Mouse (Mus musculus): ENCODE data around the gene Ddx46.
"Not testable (repeated sequence)": the region's sequence is repeated elsewhere in the genome, so short reads cannot be mapped to it uniquely, and the experiment has no call there.

The Ddx46 gene

DNA sequence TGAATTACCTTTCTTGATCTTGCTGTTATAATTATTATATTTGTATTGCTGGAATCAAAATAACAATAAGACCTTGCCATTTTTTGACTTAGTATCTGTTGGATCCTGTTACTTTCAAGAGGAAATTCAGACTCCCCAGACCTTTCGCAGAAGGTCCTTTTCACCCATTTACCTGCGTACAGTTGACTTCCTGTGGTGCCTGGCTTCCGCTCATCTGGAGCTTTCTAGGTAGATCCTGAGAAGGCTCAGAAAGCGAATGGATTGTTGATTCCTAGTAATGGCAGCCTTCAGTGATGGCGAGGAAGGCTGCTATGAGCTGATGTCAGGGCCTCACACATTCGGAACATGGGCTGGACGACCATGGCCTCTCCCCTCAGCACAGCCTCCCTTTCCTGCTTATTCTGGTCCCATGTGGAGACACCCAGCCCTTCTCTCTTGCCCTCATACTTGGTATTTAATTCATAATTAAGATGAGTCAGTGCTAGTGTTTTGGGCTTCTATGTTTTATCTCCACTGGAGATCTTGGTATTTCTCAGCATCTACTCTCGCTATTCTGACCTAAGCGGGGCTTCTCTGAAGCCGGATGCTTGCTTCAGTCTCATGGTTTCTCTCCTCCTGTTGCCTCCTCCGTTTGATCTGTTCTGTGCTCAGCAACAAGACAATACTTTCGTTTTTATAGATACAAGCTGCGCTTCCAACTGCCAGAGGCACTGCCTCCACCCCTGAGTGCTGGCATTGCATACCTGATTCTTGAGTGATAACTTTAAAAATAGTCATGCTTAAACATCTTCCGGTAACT, 1.6 kb downstream of the Ddx46 start:
- no peak for DNase-seq (ENCODE audit: low spot score)

GRCm38 (mm10) chr13:55640480-55640879, 5.7 kb downstream of the Ddx46 start:
- peak; percentile 59 for DNase-seq (ENCODE audit: low spot score)

DNA sequence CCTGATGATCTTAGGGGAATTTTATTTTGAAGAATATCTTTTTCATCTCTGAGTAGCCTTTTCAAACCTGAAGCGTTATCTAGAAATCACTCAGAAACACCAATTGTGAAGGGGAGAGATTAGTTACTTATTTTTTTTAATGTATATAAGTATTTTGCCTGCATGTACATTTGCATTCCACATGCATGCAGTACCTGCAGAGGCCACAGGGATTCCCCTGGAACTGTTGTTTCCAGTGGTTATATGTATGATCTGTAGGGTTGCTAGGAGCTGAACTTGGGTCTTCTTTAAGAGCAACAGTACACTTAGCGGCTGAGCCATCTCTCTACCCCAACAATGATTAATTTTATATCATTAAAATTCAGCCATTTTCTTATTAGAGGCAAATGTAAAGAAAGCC, 9.7 kb downstream of the Ddx46 start:
- DNase-seq (ENCODE audit: low spot score) = no peak

- DNase-seq (ENCODE audit: low spot score) = no peak
Observed at GRCm38 (mm10) chr13:55650098-55650497, 15.3 kb downstream of the Ddx46 start.

- no peak for DNase-seq (ENCODE audit: low spot score)
Observed at GRCm38 (mm10) chr13:55650980-55651379, 16.2 kb downstream of the Ddx46 start.

GRCm38 (mm10) chr13:55668550-55668949, 33.7 kb downstream of the Ddx46 start:
- no peak for DNase-seq (ENCODE audit: low spot score)

DNA sequence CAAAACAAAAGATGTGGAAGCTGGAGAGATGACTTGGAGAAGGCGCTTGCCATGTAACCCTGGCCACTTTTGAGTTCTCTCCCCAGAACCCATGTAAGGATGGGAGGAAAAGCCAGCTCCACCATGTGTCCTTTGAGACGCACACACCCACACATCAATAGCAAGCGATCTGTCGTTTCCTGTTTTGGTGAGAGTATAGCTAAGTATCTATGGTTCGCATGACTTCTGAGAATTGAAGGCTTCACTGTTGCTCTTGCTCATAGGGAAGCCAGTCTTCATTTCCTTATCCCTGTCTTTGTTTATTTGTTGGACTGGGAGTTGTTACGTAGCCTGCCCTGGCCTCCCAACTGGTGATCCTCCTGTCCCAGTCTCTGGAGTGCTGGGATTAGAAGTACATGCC, 37.9 kb downstream of the Ddx46 start:
- no peak for DNase-seq (ENCODE audit: low spot score)

DNA sequence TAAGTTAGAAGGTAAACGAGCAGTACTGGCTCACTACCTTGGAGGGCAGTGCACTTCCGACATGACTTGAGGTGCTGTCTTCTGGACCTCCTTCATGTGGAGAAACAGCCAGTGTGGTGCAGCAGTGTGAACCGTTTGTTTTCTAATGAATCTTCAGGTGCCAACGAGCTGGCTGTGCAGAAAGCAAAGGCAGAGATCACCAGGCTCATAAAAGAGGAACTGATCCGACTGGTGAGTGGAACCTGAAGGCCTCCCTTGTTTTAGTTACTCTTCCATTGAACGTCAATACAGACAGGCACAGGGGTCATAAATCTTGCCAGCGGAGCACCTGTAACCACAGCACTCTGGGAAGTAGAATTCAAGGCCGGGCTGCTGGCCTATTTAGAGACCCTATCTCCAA, 42.5 kb downstream of the Ddx46 start:
- DNase-seq (ENCODE audit: low spot score) = no peak

- no peak for DNase-seq (ENCODE audit: low spot score)
Observed at GRCm38 (mm10) chr13:55682201-55682600, 47.4 kb downstream of the Ddx46 start.

- DNase-seq (ENCODE audit: low spot score) = no peak
Observed at GRCm38 (mm10) chr13:55683581-55683980, 48.8 kb downstream of the Ddx46 start.

- no peak for DNase-seq (ENCODE audit: low spot score)
Observed at GRCm38 (mm10) chr13:55686107-55686633, 51.3 kb downstream of the Ddx46 start.

DNA sequence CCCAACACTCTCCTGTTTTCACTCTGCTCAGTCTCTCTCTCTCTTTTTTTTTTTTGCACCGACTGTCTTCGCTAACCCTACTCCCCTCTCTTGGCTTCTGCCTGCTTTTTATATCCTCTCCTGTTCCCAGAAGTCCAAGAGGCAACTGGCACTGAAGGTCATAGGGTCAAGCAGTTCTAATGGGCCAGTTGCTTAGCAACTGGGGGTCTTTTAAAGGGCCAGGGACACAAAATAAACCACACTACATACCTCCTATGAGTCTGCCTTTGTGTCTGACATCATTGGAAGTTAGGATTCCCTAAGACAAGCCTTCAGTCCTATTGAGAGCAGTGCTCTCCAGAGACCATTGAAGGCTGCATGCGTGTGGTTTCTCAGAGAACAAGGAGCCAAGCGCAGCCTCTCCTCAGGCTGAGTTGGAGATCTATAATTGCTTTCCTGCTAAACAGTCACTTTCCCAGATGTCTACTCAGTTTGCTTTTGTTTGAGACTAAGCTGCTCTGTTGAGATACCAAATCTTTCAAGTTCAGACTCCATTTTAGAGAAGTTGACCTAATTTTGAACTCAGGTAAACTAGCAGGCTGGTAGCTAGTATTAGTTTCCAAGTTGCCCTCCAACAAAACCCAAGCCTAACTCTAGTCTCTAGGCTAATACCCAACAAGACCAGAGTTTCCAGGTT, 53.2 kb downstream of the Ddx46 start:
- no peak for DNase-seq (ENCODE audit: low spot score)

DNA sequence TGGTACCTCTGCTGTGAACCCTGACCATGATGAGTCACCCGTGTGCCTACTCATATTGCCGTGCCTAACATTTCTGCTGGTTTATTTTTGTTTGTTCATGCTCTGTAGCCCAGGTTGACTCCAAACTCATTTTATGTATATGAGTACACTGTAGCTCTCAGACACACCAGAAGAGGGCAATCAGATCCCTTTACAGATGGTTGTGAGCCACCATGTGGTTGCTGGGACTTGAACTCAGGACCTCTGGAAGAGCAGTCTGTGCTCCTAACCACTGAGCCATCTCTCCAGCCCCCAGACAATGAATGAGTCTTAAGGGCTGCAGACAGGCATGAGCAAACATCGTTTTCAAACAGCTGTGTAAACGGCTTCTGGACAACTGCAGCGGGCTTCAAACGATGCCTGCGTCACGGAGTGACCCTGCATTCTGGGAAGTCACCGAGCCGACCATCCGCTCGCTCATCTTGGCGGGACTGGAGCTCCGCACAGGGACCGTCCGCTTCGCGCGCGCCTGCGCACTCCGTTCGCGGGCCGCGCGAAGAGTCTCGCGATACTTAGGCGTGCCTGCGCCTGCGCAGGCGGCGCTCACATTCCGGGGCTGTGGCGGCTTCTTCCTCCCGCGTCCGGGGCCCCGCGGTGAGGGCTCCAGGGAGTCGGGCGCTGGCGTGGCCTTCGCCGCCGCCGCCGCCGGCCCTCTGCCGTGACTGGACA, 57.9 kb downstream of the Ddx46 start, which contains the start of gene B230219D22Rik:
TSS of gene B230219D22Rik (plus strand) at position 590 of the 708 bp plus-strand sequence.
- DNase-seq (ENCODE audit: low spot score) = peak; percentile 77

GRCm38 (mm10) chr13:55693243-55693721, 58.5 kb downstream of the Ddx46 start:
- no peak for DNase-seq (ENCODE audit: low spot score)

- no peak for DNase-seq (ENCODE audit: low spot score)
Observed at GRCm38 (mm10) chr13:55694110-55694509, 59.3 kb downstream of the Ddx46 start.

DNA sequence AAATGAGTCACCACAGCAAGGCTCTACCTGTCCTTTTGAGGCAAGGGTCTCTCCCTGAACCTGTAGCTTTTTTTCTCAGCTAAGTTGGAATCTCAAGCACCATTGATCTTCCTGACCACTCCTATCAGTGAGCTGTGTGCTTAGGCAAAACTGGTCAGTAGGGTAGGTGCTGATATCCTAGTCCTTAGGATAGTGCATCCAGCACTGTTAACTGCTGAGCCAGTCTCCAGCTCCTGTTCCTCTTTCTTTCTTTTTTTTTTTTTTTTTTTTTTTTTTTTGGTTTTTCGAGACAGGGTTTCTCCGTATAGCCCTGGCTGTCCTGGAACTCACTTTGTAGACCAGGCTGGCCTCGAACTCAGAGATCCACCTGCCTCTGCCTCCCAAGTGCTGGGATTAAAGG, 61.2 kb downstream of the Ddx46 start:
- DNase-seq (ENCODE audit: low spot score) = not testable (repeated sequence)

GRCm38 (mm10) chr13:55704301-55704700, 69.5 kb downstream of the Ddx46 start:
- no peak for DNase-seq (ENCODE audit: low spot score)

DNA sequence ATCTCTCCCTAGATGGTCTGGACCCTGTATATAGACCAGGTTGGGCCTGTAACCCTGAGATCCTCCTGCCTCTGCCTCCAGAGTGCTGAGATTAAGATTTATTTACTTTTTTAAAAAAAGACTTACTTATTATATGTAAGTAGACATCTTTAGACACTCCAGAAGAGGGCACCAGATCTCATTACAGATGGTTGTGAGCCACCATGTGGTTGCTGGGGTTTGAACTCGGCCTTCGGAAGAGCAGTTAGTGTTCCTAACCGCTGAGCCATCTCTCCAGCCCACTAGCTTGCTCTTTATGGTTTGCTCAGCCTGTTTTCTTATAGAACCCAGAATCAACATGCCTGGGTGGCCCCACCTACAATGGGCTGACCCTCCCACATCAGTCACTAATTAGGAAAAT, 78.0 kb downstream of the Ddx46 start:
- no peak for DNase-seq (ENCODE audit: low spot score)

GRCm38 (mm10) chr13:55714501-55715166, 79.8 kb downstream of the Ddx46 start, which contains the start of gene Txndc15:
Gene Txndc15, plus strand, starts transcription at chr13:55714650.
- DNase-seq (ENCODE audit: low spot score) = peak; percentile 80

DNA sequence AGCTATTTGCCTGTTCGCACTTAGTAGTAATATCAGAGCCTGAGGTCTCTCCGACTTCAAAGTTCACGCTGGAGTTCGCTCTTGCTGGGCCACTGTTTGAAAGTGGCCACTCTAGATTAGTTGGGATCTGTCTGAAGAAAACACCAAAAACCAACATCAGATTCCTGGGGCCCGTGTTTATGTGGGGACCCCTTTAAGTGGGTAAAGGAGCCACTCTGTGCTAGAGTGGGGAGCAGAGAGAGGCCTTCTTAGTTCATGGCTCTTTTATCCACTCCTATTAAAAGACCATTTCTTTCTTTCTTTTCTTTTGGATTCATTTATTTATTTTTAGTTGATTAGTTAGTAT, 80.3 kb downstream of the Ddx46 start:
- no peak for DNase-seq (ENCODE audit: low spot score)

GRCm38 (mm10) chr13:55715908-55716510, 81.2 kb downstream of the Ddx46 start:
- no peak for DNase-seq (ENCODE audit: low spot score)

Data from left cerebral cortex, adult 11 months (tissue).